Mouse (Mus musculus): ENCODE results near the gene Sgip1.

The Sgip1 gene

GRCm38 (mm10) chr4:102775596-102776270 lies 34.6 kb downstream of the Sgip1 start:
- no peak for DNase-seq (ENCODE audit: low read depth)

GRCm38 (mm10) chr4:102779902-102780301 lies 38.8 kb downstream of the Sgip1 start:
- no peak for DNase-seq (ENCODE audit: low read depth)

- DNase-seq (ENCODE audit: low read depth), result no peak
Observed at GRCm38 (mm10) chr4:102783063-102783748, 42.1 kb downstream of the Sgip1 start.

GRCm38 (mm10) chr4:102785158-102785557 lies 44.1 kb downstream of the Sgip1 start:
- no peak for DNase-seq (ENCODE audit: low read depth)

- DNase-seq (ENCODE audit: low read depth), result no peak
Observed at GRCm38 (mm10) chr4:102792100-102792790, 51.1 kb downstream of the Sgip1 start.

- no peak for DNase-seq (ENCODE audit: low read depth)
Observed at GRCm38 (mm10) chr4:102801471-102801870, 60.4 kb downstream of the Sgip1 start.

- no peak for DNase-seq (ENCODE audit: low read depth)
Observed at GRCm38 (mm10) chr4:102801936-102802335, 60.8 kb downstream of the Sgip1 start.

- no peak for DNase-seq (ENCODE audit: low read depth)
Observed at GRCm38 (mm10) chr4:102804611-102805010, 63.5 kb downstream of the Sgip1 start.

- DNase-seq (ENCODE audit: low read depth), result no peak
Observed at GRCm38 (mm10) chr4:102806987-102807386, 65.9 kb downstream of the Sgip1 start.

- DNase-seq (ENCODE audit: low read depth), result no peak
Observed at GRCm38 (mm10) chr4:102808258-102808657, 67.2 kb downstream of the Sgip1 start.

- DNase-seq (ENCODE audit: low read depth), result no peak
Observed at GRCm38 (mm10) chr4:102809296-102809695, 68.2 kb downstream of the Sgip1 start.

- DNase-seq (ENCODE audit: low read depth), result no peak
Observed at GRCm38 (mm10) chr4:102810277-102810676, 69.2 kb downstream of the Sgip1 start.

GRCm38 (mm10) chr4:102811007-102811805 lies 70.1 kb downstream of the Sgip1 start:
- no peak for DNase-seq (ENCODE audit: low read depth)

GRCm38 (mm10) chr4:102813346-102813745 lies 72.2 kb downstream of the Sgip1 start:
- DNase-seq (ENCODE audit: low read depth), result no peak

GRCm38 (mm10) chr4:102821786-102822185 lies 80.7 kb downstream of the Sgip1 start:
- DNase-seq (ENCODE audit: low read depth), result no peak

- DNase-seq (ENCODE audit: low read depth), result no peak
Observed at GRCm38 (mm10) chr4:102824494-102824893, 83.4 kb downstream of the Sgip1 start.

- no peak for DNase-seq (ENCODE audit: low read depth)
Observed at GRCm38 (mm10) chr4:102826159-102826558, 85.1 kb downstream of the Sgip1 start.

GRCm38 (mm10) chr4:102828518-102828917 lies 87.4 kb downstream of the Sgip1 start:
- no peak for DNase-seq (ENCODE audit: low read depth)

GRCm38 (mm10) chr4:102833191-102833590 lies 92.1 kb downstream of the Sgip1 start:
- DNase-seq (ENCODE audit: low read depth), result no peak

- no peak for DNase-seq (ENCODE audit: low read depth)
Observed at GRCm38 (mm10) chr4:102833726-102834125, 92.6 kb downstream of the Sgip1 start.

GRCm38 (mm10) chr4:102834710-102835109 lies 93.6 kb downstream of the Sgip1 start:
- no peak for DNase-seq (ENCODE audit: low read depth)
